Mouse (Mus musculus) erythroblast, embryonic 14.5 days (primary cell): ENCODE results near the gene Dhrs3.

Experiments used
- GATA1 ChIP-seq: IDR thresholded peaks from 2 replicates; pipeline ENCODE4 v1.6.1; 2012; ENCODE audit warnings: low read length, inconsistent platforms, mixed read lengths
- TAL1 ChIP-seq: IDR thresholded peaks from 3 replicates; pipeline ENCODE4 v1.6.1; 2012; ENCODE audit warnings: low read length, inconsistent platforms, mixed read lengths

DNA sequence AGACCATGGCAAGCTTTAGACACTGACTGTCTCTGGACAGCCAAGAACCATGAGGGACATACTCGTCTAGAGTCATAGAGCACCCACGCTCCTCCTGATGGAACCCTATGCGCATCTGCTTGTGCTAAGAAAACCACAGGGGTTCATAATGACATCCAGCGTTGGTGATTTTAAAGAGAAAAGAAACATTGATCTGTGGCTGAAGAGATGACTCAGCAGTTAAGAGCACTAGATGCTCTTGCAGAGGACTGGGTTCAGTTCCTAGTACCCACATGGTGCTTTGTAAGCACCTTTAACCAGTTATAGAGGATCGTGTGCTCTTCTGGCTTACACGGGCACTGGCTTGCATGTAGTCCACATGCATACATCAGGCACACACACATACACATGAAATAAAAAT is 23.9 kb downstream of the Dhrs3 start:
- no peak for TF ChIP-seq GATA1
- no peak for TF ChIP-seq TAL1
